Mouse (Mus musculus): ENCODE data around the gene 2310034G01Rik. TPM values are rescaled to one million over a fixed set of nuclear protein-coding genes. Genes with fewer than 3 reads are reported as not detected.
A peak's percentile ranks its signal among the peaks of the same experiment; 100 is the strongest.

Gene 2310034G01Rik
- polyA plus RNA-seq, 1 experiment from 2014 or later: 3.6 TPM

- peaks cover 7% of the 10 kb centered on the region for H3K4me1 ChIP-seq (ENCODE audit: control insufficient read depth, insufficient read depth, low read length)
- H3K4me3 ChIP-seq (ENCODE audit: low read depth, low read length): peak overlapping the region; percentile 83
- H3K27ac ChIP-seq (replicated peaks; ENCODE audit: low read depth, low read length): peak overlapping the region; percentile 35; the same call in 1 of the 2 replicates
- peak overlapping the region; percentile 77 for H3K4me2 ChIP-seq (ENCODE audit: low read depth, low read length)
- ATAC-seq (ENCODE audit: low read depth): peak; percentile 1; the same call in 1 of the 2 replicates
- 31% methylated on average over 15 of the region's 15 CpGs for WGBS
- H3K9ac ChIP-seq (ENCODE audit: low read depth, low read length): peak overlapping the region; percentile 79
- H3K36me3 ChIP-seq (ENCODE audit: control insufficient read depth, insufficient read depth, low read length): no peaks in the 10 kb centered on the region
- no peaks in the 10 kb centered on the region for H3K27me3 ChIP-seq (replicated peaks; ENCODE audit: control insufficient read depth, insufficient read depth, low read length)
- H3K9me3 ChIP-seq (ENCODE audit: control insufficient read depth, low read length): no peaks in the 10 kb centered on the region
- no peak for DNase-seq (ENCODE audit: low spot score)
Measured at GRCm38 (mm10) chr19:46337719-46338330, 12.3 kb downstream of the 2310034G01Rik start.

GRCm38 (mm10) chr19:46333906-46334305 is 16.2 kb downstream of the 2310034G01Rik start:
- ATAC-seq (ENCODE audit: low read depth) (no peak), DNase-seq (ENCODE audit: low spot score) (no peak)
- H3K4me1 ChIP-seq (ENCODE audit: control insufficient read depth, insufficient read depth, low read length): peaks cover 12% of the 10 kb centered on the region
- H3K9ac ChIP-seq (ENCODE audit: low read depth, low read length): no peak overlapping the region
- no peaks in the 10 kb centered on the region for H3K9me3 ChIP-seq (ENCODE audit: control insufficient read depth, low read length)
- WGBS: 91% methylated on average over 3 of the region's 3 CpGs
- no peak overlapping the region for H3K4me3 ChIP-seq (ENCODE audit: low read depth, low read length)
- peaks cover 25% of the 10 kb centered on the region for H3K36me3 ChIP-seq (ENCODE audit: control insufficient read depth, insufficient read depth, low read length)
- no peaks in the 10 kb centered on the region for H3K27me3 ChIP-seq (replicated peaks; ENCODE audit: control insufficient read depth, insufficient read depth, low read length)
- no peak overlapping the region for H3K4me2 ChIP-seq (ENCODE audit: low read depth, low read length)
- H3K27ac ChIP-seq (replicated peaks; ENCODE audit: low read depth, low read length): no peak overlapping the region

- ATAC-seq (ENCODE audit: low read depth): no peak
- DNase-seq (ENCODE audit: low spot score): no peak
- Histone ChIP-seq H3K27me3 (replicated peaks; ENCODE audit: control insufficient read depth, insufficient read depth, low read length) (no peaks in the 10 kb centered on the region), H3K9me3 (ENCODE audit: control insufficient read depth, low read length) (no peaks in the 10 kb centered on the region), H3K4me1 (ENCODE audit: control insufficient read depth, insufficient read depth, low read length) (peaks cover 11% of the 10 kb centered on the region), H3K4me2 (ENCODE audit: low read depth, low read length) (no peak overlapping the region), H3K9ac (ENCODE audit: low read depth, low read length) (no peak overlapping the region), H3K36me3 (ENCODE audit: control insufficient read depth, insufficient read depth, low read length) (peaks cover 25% of the 10 kb centered on the region), H3K4me3 (ENCODE audit: low read depth, low read length) (no peak overlapping the region), H3K27ac (replicated peaks; ENCODE audit: low read depth, low read length) (no peak overlapping the region)
- WGBS: 31% methylated on average over 7 of the region's 7 CpGs
Measured at GRCm38 (mm10) chr19:46332721-46333339, 17.3 kb downstream of the 2310034G01Rik start.

GRCm38 (mm10) chr19:46331936-46332335 is 18.2 kb downstream of the 2310034G01Rik start:
- no peak overlapping the region for H3K27ac ChIP-seq (replicated peaks; ENCODE audit: low read depth, low read length)
- H3K4me2 ChIP-seq (ENCODE audit: low read depth, low read length): no peak overlapping the region
- no peak overlapping the region for H3K9ac ChIP-seq (ENCODE audit: low read depth, low read length)
- H3K4me3 ChIP-seq (ENCODE audit: low read depth, low read length): no peak overlapping the region
- H3K36me3 ChIP-seq (ENCODE audit: control insufficient read depth, insufficient read depth, low read length): peaks cover 25% of the 10 kb centered on the region
- peaks cover 4% of the 10 kb centered on the region for H3K27me3 ChIP-seq (replicated peaks; ENCODE audit: control insufficient read depth, insufficient read depth, low read length)
- ATAC-seq (ENCODE audit: low read depth): no peak
- peaks cover 9% of the 10 kb centered on the region for H3K4me1 ChIP-seq (ENCODE audit: control insufficient read depth, insufficient read depth, low read length)
- 68% methylated on average over 3 of the region's 3 CpGs for WGBS
- H3K9me3 ChIP-seq (ENCODE audit: control insufficient read depth, low read length): no peaks in the 10 kb centered on the region
- no peak for DNase-seq (ENCODE audit: low spot score)

- H3K9me3 ChIP-seq (ENCODE audit: control insufficient read depth, low read length): no peaks in the 10 kb centered on the region
- no peak overlapping the region for H3K9ac ChIP-seq (ENCODE audit: low read depth, low read length)
- DNase-seq (ENCODE audit: low spot score): no peak
- peaks cover 25% of the 10 kb centered on the region for H3K36me3 ChIP-seq (ENCODE audit: control insufficient read depth, insufficient read depth, low read length)
- no peak overlapping the region for H3K4me2 ChIP-seq (ENCODE audit: low read depth, low read length)
- no peak for ATAC-seq (ENCODE audit: low read depth)
- peaks cover 10% of the 10 kb centered on the region for H3K27me3 ChIP-seq (replicated peaks; ENCODE audit: control insufficient read depth, insufficient read depth, low read length)
- H3K4me1 ChIP-seq (ENCODE audit: control insufficient read depth, insufficient read depth, low read length): peaks cover 14% of the 10 kb centered on the region
- no peak overlapping the region for H3K27ac ChIP-seq (replicated peaks; ENCODE audit: low read depth, low read length)
- H3K4me3 ChIP-seq (ENCODE audit: low read depth, low read length): no peak overlapping the region
- 81% methylated on average over 13 of the region's 14 CpGs for WGBS
Measured at GRCm38 (mm10) chr19:46331326-46331725, 18.8 kb downstream of the 2310034G01Rik start.

- Histone ChIP-seq H3K9me3 (ENCODE audit: control insufficient read depth, low read length) (no peaks in the 10 kb centered on the region), H3K27ac (replicated peaks; ENCODE audit: low read depth, low read length) (no peak overlapping the region), H3K4me1 (ENCODE audit: control insufficient read depth, insufficient read depth, low read length) (peaks cover 14% of the 10 kb centered on the region), H3K36me3 (ENCODE audit: control insufficient read depth, insufficient read depth, low read length) (peaks cover 25% of the 10 kb centered on the region), H3K4me3 (ENCODE audit: low read depth, low read length) (no peak overlapping the region), H3K9ac (ENCODE audit: low read depth, low read length) (no peak overlapping the region), H3K27me3 (replicated peaks; ENCODE audit: control insufficient read depth, insufficient read depth, low read length) (peaks cover 16% of the 10 kb centered on the region), H3K4me2 (ENCODE audit: low read depth, low read length) (no peak overlapping the region)
- WGBS: 91% methylated on average over 12 of the region's 12 CpGs
- ATAC-seq (ENCODE audit: low read depth) (no peak), DNase-seq (ENCODE audit: low spot score) (no peak)
Measured at GRCm38 (mm10) chr19:46330696-46331095, 19.4 kb downstream of the 2310034G01Rik start.

GRCm38 (mm10) chr19:46329951-46330350 is 20.2 kb downstream of the 2310034G01Rik start:
- H3K4me2 ChIP-seq (ENCODE audit: low read depth, low read length): peak overlapping the region; percentile 99
- 8% methylated on average over 12 of the region's 16 CpGs for WGBS
- peak; percentile 71 for DNase-seq (ENCODE audit: low spot score)
- H3K36me3 ChIP-seq (ENCODE audit: control insufficient read depth, insufficient read depth, low read length): peaks cover 25% of the 10 kb centered on the region
- no peak overlapping the region for H3K9ac ChIP-seq (ENCODE audit: low read depth, low read length)
- H3K9me3 ChIP-seq (ENCODE audit: control insufficient read depth, low read length): no peaks in the 10 kb centered on the region
- peaks cover 24% of the 10 kb centered on the region for H3K27me3 ChIP-seq (replicated peaks; ENCODE audit: control insufficient read depth, insufficient read depth, low read length)
- ATAC-seq (ENCODE audit: low read depth): no peak; the same call in 1 of the 2 replicates
- H3K4me1 ChIP-seq (ENCODE audit: control insufficient read depth, insufficient read depth, low read length): peaks cover 14% of the 10 kb centered on the region
- H3K27ac ChIP-seq (replicated peaks; ENCODE audit: low read depth, low read length): no peak overlapping the region
- 0 out of 2 replicates have a peak overlapping the region, but pooled peaks have one; percentile 70 for H3K4me3 ChIP-seq (ENCODE audit: low read depth, low read length)

- 2% methylated on average over 26 of the region's 54 CpGs for WGBS
- peaks cover 14% of the 10 kb centered on the region for H3K4me1 ChIP-seq (ENCODE audit: control insufficient read depth, insufficient read depth, low read length)
Measured at GRCm38 (mm10) chr19:46329031-46329641, 21.0 kb downstream of the 2310034G01Rik start.

More at GRCm38 (mm10) chr19:46329031-46329641, 21.0 kb downstream of the 2310034G01Rik start:
- Histone ChIP-seq H3K27me3 (replicated peaks; ENCODE audit: control insufficient read depth, insufficient read depth, low read length) (peaks cover 32% of the 10 kb centered on the region), H3K27ac (replicated peaks; ENCODE audit: low read depth, low read length) (peak overlapping the region; percentile 83; the same call in 1 of the 2 replicates), H3K9me3 (ENCODE audit: control insufficient read depth, low read length) (no peaks in the 10 kb centered on the region), H3K4me2 (ENCODE audit: low read depth, low read length) (peak overlapping the region; percentile 99), H3K36me3 (ENCODE audit: control insufficient read depth, insufficient read depth, low read length) (peaks cover 25% of the 10 kb centered on the region), H3K4me3 (ENCODE audit: low read depth, low read length) (peak overlapping the region; percentile 70), H3K9ac (ENCODE audit: low read depth, low read length) (peak overlapping the region; percentile 67)
- DNase-seq (ENCODE audit: low spot score): no peak
- ATAC-seq (ENCODE audit: low read depth): 0 out of 2 replicates have a peak, but pooled peaks have one; percentile 3
